Mouse (Mus musculus): ENCODE measurements around the gene Klhl23. TPM values are rescaled to one million over a fixed set of nuclear protein-coding genes. Genes with fewer than 3 reads are reported as not detected.

Klhl23 gene
- polyA plus RNA-seq, 1 experiment, result 39.9 TPM

Other genes with a start within 250 kb of the Klhl23 start
- 0.06 and 0.11 TPM in 2 replicates for gene Lrp2, start 235.9 kb upstream of the Klhl23 start, polyA plus RNA-seq (2012; rRNA removed)
- gene Bbs5, start 174.8 kb upstream of the Klhl23 start, polyA plus RNA-seq (2012; rRNA removed), result 32.7 and 38.5 TPM in 2 replicates
- gene Klhl41, start 151.8 kb upstream of the Klhl23 start, polyA plus RNA-seq (2012; rRNA removed), result 0.34 and 0.42 TPM in 2 replicates
- 14.7 and 15.1 TPM in 2 replicates for gene Fastkd1, start 108.4 kb upstream of the Klhl23 start, polyA plus RNA-seq (2012; rRNA removed)
- 25.0 and 27.3 TPM in 2 replicates for gene Ppig, start 99.4 kb upstream of the Klhl23 start, polyA plus RNA-seq (2012; rRNA removed)
- gene Ccdc173, start 32.4 kb upstream of the Klhl23 start, polyA plus RNA-seq (2012; rRNA removed), result 3.8 and 4.4 TPM in 2 replicates
- gene Phospho2, start 32.3 kb upstream of the Klhl23 start, polyA plus RNA-seq (2012; rRNA removed), result 23.1 and 36.9 TPM in 2 replicates
- 113 and 130 TPM in 2 replicates for gene Ssb, start 39.6 kb downstream of the Klhl23 start, polyA plus RNA-seq (2012; rRNA removed)
- gene Mettl5, start 63.7 kb downstream of the Klhl23 start, polyA plus RNA-seq (2012; rRNA removed), result 14.1 and 17.3 TPM in 2 replicates
- 82.7 and 105 TPM in 2 replicates for gene Ubr3, start 75.3 kb downstream of the Klhl23 start, polyA plus RNA-seq (2012; rRNA removed)
- gene Myo3b, start 217.2 kb downstream of the Klhl23 start, polyA plus RNA-seq (2012; rRNA removed), result 0.96 and 0.99 TPM in 2 replicates

Data from frontal cortex, adult 2 months (tissue).